Mouse (Mus musculus) 3T3-L1 (cell line): ENCODE data around the gene Sh2b2.

Experiments
- DNase-seq: peaks from one replicate; pipeline ENCODE4 v3.0.0-alpha.2; 2015; ENCODE audit warnings: low read depth, low spot score

Gene Sh2b2

GRCm38 (mm10) chr5:136182049-136182448, 64.3 kb downstream of the Sh2b2 start:
- DNase-seq = no peak

GRCm38 (mm10) chr5:136181197-136181596, 65.2 kb downstream of the Sh2b2 start:
- no peak for DNase-seq

GRCm38 (mm10) chr5:136179594-136179993, 66.8 kb downstream of the Sh2b2 start:
- no peak for DNase-seq

- DNase-seq = peak; percentile 19
Measured at GRCm38 (mm10) chr5:136173606-136174463, 72.5 kb downstream of the Sh2b2 start.

- DNase-seq = no peak
Measured at GRCm38 (mm10) chr5:136172939-136173338, 73.4 kb downstream of the Sh2b2 start.

GRCm38 (mm10) chr5:136171363-136172341, 74.7 kb downstream of the Sh2b2 start:
- DNase-seq = peak; percentile 75

- DNase-seq = peak; percentile 75
Measured at GRCm38 (mm10) chr5:136170512-136171362, 75.6 kb downstream of the Sh2b2 start, which contains the start of gene Orai2. Orai2 (minus strand) TSS chr5:136170713.

GRCm38 (mm10) chr5:136169626-136170511, 76.5 kb downstream of the Sh2b2 start:
- DNase-seq = peak; percentile 60
